Mouse (Mus musculus): ENCODE results near the gene Rnase1. TPM values are rescaled to one million over a fixed set of nuclear protein-coding genes. Genes with fewer than 3 reads are reported as not detected.
A peak's percentile ranks its signal among the peaks of the same experiment; 100 is the strongest.

Rnase1 gene
- total and polyA plus RNA-seq, 3 experiments = 0.17 TPM; not detected in 2

DNA sequence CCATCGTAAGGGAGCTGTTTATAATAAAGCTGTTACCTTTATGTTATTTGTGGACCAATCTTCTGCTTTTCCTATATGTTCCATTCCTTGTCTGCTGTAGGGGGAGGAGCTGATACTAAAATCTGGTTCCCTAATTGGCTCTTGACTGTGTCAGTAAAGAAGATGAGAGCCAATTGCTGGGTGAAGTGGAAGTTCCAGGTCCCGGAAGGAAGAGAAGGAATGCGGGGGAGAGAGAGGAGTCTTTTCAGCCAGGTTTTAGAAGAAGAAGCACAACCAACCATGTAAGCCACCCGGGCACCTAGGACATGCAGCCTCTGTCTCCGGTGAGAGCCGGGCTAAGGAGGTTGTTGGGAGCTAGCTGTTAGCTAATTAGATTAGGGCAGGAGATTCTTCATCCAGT is 20.9 kb downstream of the Rnase1 start:
- H3K27ac ChIP-seq (ENCODE audit: insufficient read depth, low read depth) = no peak overlapping the region
- no peaks in the 10 kb centered on the region for H3K27me3 ChIP-seq (replicated peaks)
- peak overlapping the region; percentile 28 to 52 (median 34) for H3K4me3 ChIP-seq (replicated peaks in 1 of 3; ENCODE audit: low read depth in 2 of 3, low read length in 2 of 3, poor library complexity in 1 of 3)
- H3K4me2 ChIP-seq (ENCODE audit: insufficient read depth, low read depth, poor library complexity, severe bottlenecking) = peak overlapping the region; percentile 35
- 0 out of 2 replicates have a peak, but pooled peaks have one; percentile 26 for TF ChIP-seq TCF12 (IDR thresholded peaks at IDR 0.05; ENCODE audit: low read depth, low read length)
- peak; percentile 57; the same call in 1 of the 2 replicates for TF ChIP-seq CHD2 (IDR thresholded peaks at IDR 0.05; ENCODE audit: low read length)
- TF ChIP-seq IRF4 (IDR thresholded peaks at IDR 0.05; ENCODE audit: low read depth, low read length) = peak; percentile 37; the same call in 1 of the 2 replicates
- TF ChIP-seq EP300 (IDR thresholded peaks at IDR 0.05; ENCODE audit: low read length) = no peak
- TF ChIP-seq ZKSCAN1 (IDR thresholded peaks at IDR 0.05; ENCODE audit: borderline replicate concordance, low read depth, low read length) = no peak
- 0 out of 2 replicates have a peak, but pooled peaks have one; percentile 27 for TF ChIP-seq TBP (conservative IDR thresholded peaks at IDR 0.05; ENCODE audit: low read depth, low read length)
- no peak for TF ChIP-seq E2F4 (IDR thresholded peaks at IDR 0.05; ENCODE audit: insufficient replicate concordance, low read depth, low read length)
- peak; percentile 59 for TF ChIP-seq POLR2A (IDR thresholded peaks at IDR 0.05; ENCODE audit: low read depth, low read length)
- TF ChIP-seq ELF1 (IDR thresholded peaks at IDR 0.05; ENCODE audit: low read depth, low read length) = peak; percentile 76
- no peak for TF ChIP-seq PAX5 (IDR thresholded peaks at IDR 0.05; ENCODE audit: low read length)
- TF ChIP-seq ZMIZ1 (IDR thresholded peaks at IDR 0.05; ENCODE audit: low read depth, low read length) = 0 out of 2 replicates have a peak, but pooled peaks have one; percentile 27
- TF ChIP-seq USF2 (conservative IDR thresholded peaks at IDR 0.05; ENCODE audit: low read depth, low read length) = no peak
- 0 out of 2 replicates have a peak, but pooled peaks have one; percentile 13 for TF ChIP-seq HCFC1 (IDR thresholded peaks at IDR 0.05; ENCODE audit: low read depth, low read length)
- in situ Hi-C loops (cut with MboI; ENCODE audit: low pct_ligation_motif_present, low pct_unique_long_range_greater_than_20kb, low sequenced_read_pairs) (no loop called here), dilution Hi-C loops (cut with MboI; ENCODE audit: extremely low pct_ligation_motif_present, extremely low pct_unique_long_range_greater_than_20kb, low sequenced_read_pairs) (no loop called here)
- no peaks in the 10 kb centered on the region for H3K9me3 ChIP-seq (replicated peaks; ENCODE audit: low read length)
- DNase-seq (ENCODE audit: extremely low read depth) = peak; percentile 13
- H3K79me2 ChIP-seq (replicated peaks; ENCODE audit: control insufficient read depth, extremely low read depth, insufficient read depth, poor library complexity, severe bottlenecking) = peaks cover 3% of the 10 kb centered on the region; the same call in 1 of the 2 replicates
- H3K4me1 ChIP-seq (ENCODE audit: control insufficient read depth in 1 of 2, insufficient read depth in 2 of 2) = peaks cover 15 to 54% of the 10 kb centered on the region in 2 experiments
- H3K36me3 ChIP-seq (replicated peaks in 1 of 2; ENCODE audit: control insufficient read depth in 1 of 2, insufficient read depth in 1 of 2, low read length in 1 of 2) = peaks cover 4 to 6% of the 10 kb centered on the region in 2 experiments
- H3K9ac ChIP-seq (ENCODE audit: insufficient read depth, low read depth) = peak overlapping the region; percentile 78

DNA sequence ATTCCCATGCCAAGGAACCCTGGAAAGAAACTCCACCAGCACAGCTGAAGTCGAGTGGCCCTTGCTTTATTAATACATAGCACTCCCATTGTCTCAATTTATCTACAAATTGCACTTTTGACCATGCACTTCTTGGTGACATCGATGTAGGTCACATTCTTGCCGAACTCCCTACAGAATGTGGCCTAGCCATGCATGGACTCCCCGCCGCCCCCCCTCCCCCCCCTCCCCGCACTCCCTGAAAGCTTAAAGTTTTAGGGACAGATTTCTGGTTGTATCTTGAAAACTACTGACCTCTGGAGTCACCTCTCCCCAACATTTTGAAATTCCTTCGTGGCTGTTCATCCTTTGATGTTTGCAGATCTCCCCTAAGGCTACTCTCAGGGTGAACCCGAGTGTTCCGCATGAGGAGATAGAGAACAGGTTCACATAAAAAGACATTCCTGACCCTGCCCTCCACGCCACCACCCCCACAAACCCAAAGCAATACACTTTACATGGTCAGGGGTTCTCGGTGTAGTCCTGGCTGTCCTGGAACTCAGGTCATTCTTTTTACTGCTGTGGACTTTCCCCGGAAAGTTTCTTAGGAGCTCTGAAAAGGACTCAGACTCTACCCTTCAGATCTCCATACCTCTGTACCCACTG is 32.5 kb downstream of the Rnase1 start, which contains the start of gene Eddm3b:
Gene Eddm3b (plus strand): TSS at position 511 of the 645 bp plus-strand sequence.
- peaks cover 4 to 7% of the 10 kb centered on the region in 2 experiments; a peak in 2 of 4 replicates for H3K4me1 ChIP-seq (ENCODE audit: control insufficient read depth in 1 of 2, insufficient read depth in 2 of 2)
- H3K9ac ChIP-seq (ENCODE audit: insufficient read depth, low read depth) = no peak within 1 kb of the TSS
- dilution Hi-C loops (cut with MboI; ENCODE audit: extremely low pct_ligation_motif_present, extremely low pct_unique_long_range_greater_than_20kb, low sequenced_read_pairs) (no loop called here), in situ Hi-C loops (cut with MboI; ENCODE audit: low pct_ligation_motif_present, low pct_unique_long_range_greater_than_20kb, low sequenced_read_pairs) (loop anchor here (25.0 kb wide), 1 partner anchor 348 kb away; the partner anchor contains the start of gene Vmn2r89)
- H3K79me2 ChIP-seq (replicated peaks; ENCODE audit: control insufficient read depth, extremely low read depth, insufficient read depth, poor library complexity, severe bottlenecking) = no peaks in the 10 kb centered on the region
- H3K4me3 ChIP-seq (replicated peaks in 1 of 3; ENCODE audit: low read depth in 2 of 3, low read length in 2 of 3, poor library complexity in 1 of 3) = no peak within 1 kb of the TSS
- peaks cover 2% of the 10 kb centered on the region for H3K9me3 ChIP-seq (replicated peaks; ENCODE audit: low read length)
- H3K27me3 ChIP-seq (replicated peaks) = no peaks in the 10 kb centered on the region
- H3K4me2 ChIP-seq (ENCODE audit: insufficient read depth, low read depth, poor library complexity, severe bottlenecking) = 0 out of 2 replicates have a peak within 1 kb of the TSS, but pooled peaks have one; percentile 35
- TF ChIP-seq TBP (conservative IDR thresholded peaks at IDR 0.05; ENCODE audit: low read depth, low read length) (no peak), MAFK (IDR thresholded peaks at IDR 0.05; ENCODE audit: insufficient replicate concordance, low read length) (no peak), MYC (IDR thresholded peaks at IDR 0.05; ENCODE audit: low read depth, low read length) (no peak), GABPA (IDR thresholded peaks at IDR 0.05; ENCODE audit: insufficient replicate concordance, low read depth, low read length) (no peak), ETS1 (conservative IDR thresholded peaks at IDR 0.05; ENCODE audit: low read depth, low read length) (no peak), RCOR1 (conservative IDR thresholded peaks at IDR 0.05; ENCODE audit: low read depth, low read length) (no peak), HCFC1 (IDR thresholded peaks at IDR 0.05; ENCODE audit: low read depth, low read length) (no peak), ZC3H11A (IDR thresholded peaks at IDR 0.05; ENCODE audit: low read depth, low read length) (no peak), IRF4 (IDR thresholded peaks at IDR 0.05; ENCODE audit: low read depth, low read length) (no peak), POLR2A (IDR thresholded peaks at IDR 0.05; ENCODE audit: low read depth, low read length) (no peak), ZKSCAN1 (IDR thresholded peaks at IDR 0.05; ENCODE audit: borderline replicate concordance, low read depth, low read length) (no peak), TCF12 (IDR thresholded peaks at IDR 0.05; ENCODE audit: low read depth, low read length) (no peak), ZNF384 (IDR thresholded peaks at IDR 0.05; ENCODE audit: low read depth, low read length) (no peak), JUN (IDR thresholded peaks at IDR 0.05; ENCODE audit: insufficient read depth, low read depth, low read length) (no peak)
- H3K27ac ChIP-seq (ENCODE audit: insufficient read depth, low read depth) = no peak within 1 kb of the TSS
- DNase-seq (ENCODE audit: extremely low read depth) = no peak
- H3K36me3 ChIP-seq (replicated peaks in 1 of 2; ENCODE audit: control insufficient read depth in 1 of 2, insufficient read depth in 1 of 2, low read length in 1 of 2) = no peaks in the 10 kb centered on the region

Data from CH12.LX (cell line).